Mouse (Mus musculus): ENCODE measurements around the gene Rhbdl1.

The Rhbdl1 gene

DNA sequence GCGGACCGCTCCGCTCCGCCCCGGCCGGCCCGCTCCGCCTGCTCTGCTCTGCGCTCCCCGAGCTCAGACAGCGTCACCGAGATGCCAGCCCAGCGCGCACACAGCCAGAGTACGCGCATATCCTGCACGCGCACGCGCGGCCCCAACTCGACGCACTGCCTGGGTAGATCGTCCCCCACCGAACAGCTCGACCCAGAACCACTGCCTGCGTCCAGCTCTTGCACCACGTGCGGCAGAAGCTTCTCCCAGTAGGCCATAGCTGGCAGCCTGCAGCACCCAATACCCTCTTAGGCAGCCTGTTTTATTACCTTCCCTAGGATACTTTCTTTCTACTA is at the start of gene Rhbdl1:
Gene Rhbdl1, minus strand, starts transcription at position 220 of the 335 bp plus-strand sequence.
- no peak for DNase-seq (ENCODE audit: low read depth, low spot score)

DNA sequence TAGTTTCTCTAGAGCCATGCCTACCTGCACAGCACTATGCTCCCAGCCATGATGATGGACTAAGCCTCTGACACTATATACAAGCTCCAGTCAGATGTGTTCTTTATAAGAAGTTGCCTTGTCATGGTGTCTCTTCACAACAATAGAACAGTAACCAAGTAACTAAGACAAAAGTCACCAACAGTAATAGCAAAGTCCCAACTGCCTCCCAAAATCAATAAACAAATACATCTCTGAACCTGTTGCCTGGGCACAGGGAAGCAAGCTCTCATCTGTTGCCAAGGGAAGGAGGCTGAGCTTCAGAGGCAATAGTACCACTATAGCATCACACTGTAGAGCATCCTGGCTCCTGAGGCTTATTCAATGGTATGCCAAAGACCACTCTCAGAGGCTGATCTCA is 49.7 kb upstream of the Rhbdl1 start:
- DNase-seq (ENCODE audit: low read depth, low spot score), result no peak

DNA sequence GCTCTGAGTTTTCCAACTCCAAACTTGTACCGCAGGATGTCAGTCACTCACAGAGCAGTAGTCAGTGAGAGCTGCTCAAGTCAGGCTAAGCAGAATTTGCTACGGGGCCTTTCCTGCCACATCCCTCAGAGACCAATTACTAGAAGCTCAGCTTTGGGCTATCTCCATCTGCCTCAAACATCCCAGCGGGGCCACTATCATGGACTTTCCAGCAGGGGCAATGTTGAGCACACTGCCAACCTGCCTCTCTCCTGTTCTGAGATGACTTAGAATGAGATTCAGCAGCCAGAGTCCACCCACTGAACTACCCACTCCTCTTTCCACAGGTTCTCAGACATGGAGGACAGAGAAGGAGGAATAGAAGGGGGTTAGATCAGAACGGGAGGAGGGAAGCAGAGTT is 48.5 kb upstream of the Rhbdl1 start:
- no peak for DNase-seq (ENCODE audit: low read depth, low spot score)

DNA sequence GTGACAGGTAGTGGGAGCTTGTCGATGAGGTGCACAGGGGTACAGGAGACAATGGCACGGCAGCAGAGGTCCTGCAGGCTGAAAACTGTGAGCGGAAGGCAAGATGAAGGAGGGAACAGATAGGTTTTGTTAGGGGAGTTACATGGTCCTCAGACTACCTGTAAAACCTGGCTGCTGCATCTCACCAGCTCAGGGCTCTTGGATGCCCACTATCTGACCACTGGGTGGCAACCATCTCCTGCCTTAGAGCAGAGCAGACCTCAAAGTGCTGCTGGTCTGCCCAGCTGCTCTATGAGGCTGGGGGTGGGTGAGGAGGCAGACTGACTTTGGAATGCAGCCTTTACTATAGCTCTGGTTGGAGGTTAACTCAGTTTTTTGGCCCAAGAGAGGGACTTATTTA is 46.7 kb upstream of the Rhbdl1 start:
- no peak for DNase-seq (ENCODE audit: low read depth, low spot score)

DNA sequence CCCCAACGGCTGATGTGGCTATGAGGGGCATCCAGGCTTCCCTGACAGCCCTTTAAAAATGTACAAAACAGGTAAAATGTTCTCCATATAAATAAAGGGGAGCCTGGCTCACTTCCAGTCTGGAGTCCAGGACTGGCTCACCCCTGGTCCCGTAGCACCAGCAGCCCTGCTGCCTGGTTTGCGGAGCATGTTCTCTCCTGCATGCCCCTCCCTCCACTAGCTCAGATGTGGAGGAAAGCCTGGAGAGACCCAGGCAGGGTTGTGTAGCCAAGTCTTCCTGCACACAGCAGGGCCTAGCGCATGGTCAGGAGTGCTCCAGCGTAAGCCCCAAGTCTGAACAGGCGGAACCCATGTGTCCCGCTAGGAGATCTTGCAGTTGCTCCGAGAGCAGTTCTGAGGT is 46.2 kb upstream of the Rhbdl1 start:
- DNase-seq (ENCODE audit: low read depth, low spot score), result no peak

DNA sequence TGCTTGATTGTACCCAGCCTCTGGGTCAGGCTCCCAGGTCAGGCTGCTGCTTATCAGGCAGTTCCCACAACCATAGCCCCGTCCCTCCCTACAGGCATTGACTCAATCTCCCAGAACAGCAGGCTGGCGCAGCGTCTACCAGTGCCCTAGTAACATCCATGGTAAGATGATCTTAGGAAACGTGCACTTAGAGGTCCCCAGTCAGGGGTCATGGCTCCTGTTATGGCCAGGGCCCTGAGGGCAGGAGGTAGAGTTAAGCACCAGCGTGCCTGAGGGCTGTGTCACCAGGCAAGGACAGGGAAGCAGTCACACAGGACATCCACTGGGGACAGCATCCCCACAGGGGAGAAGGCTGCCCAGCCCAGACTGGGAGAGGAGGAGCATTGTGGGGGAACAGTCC is 45.2 kb upstream of the Rhbdl1 start:
- no peak for DNase-seq (ENCODE audit: low read depth, low spot score)

DNA sequence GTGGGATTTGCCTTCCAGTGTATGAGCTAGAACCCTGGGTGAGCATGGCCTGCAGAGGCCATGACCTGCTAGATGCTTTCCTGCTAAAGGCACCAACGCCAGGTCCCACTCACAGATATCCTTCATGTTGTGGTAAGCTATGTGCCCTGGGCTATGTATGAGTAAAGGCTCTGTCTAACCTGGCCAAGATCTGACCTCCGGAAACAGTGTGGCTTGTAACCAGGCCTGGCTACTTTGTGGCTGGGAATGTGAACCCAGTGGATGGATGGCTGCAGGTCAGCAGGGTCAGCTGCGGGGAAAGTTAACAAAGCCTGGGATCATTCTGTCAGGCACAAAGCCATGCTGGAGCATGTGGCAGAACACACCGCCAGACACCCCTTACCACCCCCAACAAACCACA is 44.6 kb upstream of the Rhbdl1 start:
- no peak for DNase-seq (ENCODE audit: low read depth, low spot score)

DNA sequence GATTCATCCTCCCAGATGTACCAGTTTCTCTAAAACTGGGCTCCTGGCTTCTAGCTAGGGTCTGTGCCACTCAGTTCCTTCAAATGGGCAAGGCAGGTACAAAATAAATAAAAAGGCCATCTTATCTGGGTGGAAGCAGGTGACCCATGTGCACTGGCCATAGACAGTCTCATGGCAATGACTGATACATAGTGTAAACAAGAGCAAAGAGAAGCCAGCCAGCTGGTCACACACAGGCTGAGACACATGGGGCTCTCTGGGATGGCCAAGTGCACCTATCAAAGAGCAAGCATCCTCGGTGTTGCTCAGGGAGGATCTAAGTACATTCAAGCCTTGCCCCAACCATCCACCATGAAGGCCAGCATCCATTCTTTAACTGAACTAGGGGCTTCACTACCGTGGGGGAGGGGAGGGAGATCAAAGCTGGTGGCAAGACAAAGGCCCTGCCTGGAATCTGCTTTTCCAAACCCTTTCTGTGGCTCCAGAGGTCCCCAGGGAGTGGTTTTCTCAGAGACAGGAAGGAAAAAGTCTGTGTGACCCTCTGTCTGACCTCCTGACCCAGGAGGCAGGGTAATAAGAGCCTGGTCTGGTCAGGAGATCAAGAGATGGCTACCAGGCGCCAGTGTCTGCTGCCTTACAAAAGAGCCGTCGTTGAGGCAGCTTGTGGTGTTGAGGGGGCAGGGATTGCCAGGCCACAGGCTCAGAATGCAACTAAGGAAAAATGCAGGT is 44.0 kb upstream of the Rhbdl1 start:
- no peak for DNase-seq (ENCODE audit: low read depth, low spot score)

DNA sequence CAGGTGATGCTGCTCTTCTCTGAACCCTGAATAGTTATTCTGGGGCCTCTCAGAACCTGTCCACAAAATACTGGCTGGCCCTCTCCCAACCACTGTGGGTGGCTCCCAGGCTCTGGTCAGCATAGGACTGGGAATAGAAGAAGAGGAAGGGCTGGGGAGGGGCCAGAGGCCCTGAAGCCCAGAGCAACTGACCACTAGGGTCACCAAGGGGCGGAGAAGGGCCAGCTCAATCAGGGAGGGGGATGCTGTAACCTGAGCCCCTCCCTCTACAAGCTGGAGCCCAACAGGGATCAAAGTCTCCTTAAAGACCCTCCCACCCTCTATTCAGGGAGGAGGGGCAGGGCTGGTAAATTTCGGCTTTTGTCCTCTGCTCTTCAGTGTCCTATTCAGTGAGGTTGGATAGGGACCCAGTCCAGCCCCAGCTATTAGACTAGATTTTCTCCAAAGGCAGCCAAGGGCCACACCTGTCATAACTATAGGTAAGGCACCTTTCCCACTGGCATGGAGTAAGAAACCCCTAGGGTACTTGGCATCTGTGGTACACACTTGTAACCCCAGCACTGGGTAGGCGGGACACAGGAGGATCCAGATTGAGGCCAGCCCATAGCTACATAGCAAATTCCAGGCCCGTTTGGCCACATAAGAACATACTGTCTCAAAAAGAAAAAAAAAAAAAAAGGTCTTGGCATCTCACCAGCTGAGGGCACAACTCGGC is 43.3 kb upstream of the Rhbdl1 start, which contains the start of gene Wfikkn1:
Gene Wfikkn1, minus strand, starts transcription at position 663 of the 715 bp plus-strand sequence.
- no peak for DNase-seq (ENCODE audit: low read depth, low spot score)

DNA sequence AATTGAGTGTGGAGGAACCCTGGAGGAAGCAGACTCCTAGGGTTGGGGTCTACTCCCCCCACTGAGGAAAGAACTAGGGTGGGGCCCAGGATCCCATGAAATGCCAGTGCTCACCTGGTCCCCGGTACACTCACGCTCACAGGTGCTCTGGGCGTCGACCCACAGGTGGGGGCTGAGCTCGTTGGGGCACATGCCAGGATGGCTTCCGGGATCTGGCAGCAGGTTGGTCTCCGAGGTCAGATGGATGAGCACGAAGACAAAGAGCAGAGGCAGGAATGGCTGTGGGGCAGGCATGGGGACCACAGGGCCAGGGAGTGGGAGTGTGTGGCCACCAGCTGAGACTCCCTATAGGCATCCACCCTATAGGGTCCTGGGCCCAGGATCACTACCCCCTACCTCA is 42.7 kb upstream of the Rhbdl1 start:
- no peak for DNase-seq (ENCODE audit: low read depth, low spot score)

DNA sequence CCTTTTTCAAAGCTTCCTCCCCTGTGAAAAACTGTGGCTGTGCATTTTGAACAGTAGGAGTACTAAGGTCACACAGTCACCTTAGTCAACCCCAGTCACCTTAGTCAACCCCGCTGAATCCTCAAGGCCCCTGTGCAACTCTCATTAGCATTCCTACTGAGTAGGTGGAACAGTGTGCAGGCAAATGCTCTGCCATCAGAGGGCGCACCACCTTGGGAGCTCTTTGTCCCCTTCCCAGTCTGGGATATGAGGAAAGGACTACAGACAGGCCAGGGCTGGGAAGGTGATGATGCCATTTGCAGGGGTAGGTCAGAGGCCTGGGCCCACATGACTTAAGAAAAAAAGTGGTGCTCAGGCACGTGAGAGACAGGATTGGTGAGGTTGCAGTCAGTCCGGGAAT is 42.2 kb upstream of the Rhbdl1 start:
- no peak for DNase-seq (ENCODE audit: low read depth, low spot score)

DNA sequence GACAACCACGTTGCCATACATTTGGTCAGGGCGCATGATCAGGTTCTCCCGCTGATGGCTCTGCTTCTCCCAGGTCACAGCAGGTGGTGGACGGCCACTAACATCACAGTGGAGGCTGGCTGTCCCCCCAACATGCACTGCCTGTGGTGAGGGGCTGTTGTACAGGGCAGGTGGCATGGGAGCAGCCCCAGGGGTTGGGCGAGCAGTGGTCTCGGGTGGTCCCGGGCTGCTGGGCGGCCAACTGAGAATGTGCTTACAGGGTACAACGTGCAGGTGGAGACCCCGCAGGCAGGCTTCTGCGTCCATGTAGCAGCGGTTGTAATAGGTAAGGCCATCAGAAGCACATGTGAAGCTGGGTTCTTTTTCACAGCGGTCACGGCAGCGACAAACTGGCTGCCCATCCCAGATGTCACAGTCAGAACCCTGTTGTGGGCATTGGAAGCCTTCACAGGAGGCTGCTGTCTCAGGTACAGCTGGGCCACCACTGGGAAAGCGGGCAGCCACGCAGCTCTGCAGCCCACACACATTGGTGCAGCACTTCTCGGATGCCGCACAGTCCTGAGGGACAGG is 41.6 kb upstream of the Rhbdl1 start:
- DNase-seq (ENCODE audit: low read depth, low spot score), result no peak

DNA sequence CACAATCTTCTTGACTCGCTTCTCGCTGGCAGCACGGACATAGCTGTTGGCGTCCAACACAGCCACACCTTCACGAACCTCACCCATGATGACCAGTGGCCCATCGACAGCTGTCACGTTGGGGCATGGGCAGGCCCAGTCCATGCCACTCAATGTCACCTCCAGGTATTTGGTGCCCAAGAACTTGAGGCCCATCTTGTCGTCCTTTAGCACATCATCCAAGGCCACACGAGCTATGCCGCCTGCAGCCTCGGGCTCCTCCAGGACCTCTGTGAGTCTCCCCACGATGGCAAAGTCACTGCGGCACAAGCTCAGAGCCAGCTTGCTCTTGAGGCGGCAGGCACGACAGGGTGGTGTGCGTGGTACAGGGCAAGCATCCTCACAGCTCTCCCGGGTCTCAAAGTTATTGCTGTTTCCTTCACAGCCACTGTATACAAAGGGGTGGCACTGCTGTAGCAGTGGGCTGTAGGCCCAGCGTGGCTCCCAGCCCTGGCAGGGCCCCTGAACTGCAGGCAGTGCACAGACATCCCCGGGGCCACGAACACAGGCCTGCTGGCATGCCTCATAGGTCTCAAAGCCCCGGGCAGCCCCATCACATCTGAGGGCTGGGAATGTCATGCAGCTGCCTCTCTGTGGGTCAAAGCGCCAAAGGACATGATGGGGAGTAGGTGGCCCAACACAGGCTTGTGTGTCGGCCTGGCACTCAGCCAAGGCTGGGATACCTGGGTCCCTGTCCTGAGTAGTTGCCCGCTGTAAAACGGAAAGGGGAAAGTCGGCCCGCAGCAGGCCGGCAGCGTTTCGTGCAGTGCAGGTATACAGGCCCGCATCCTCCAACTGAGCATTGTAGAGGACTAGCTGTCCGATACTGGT is 40.9 kb upstream of the Rhbdl1 start:
- DNase-seq (ENCODE audit: low read depth, low spot score), result no peak

DNA sequence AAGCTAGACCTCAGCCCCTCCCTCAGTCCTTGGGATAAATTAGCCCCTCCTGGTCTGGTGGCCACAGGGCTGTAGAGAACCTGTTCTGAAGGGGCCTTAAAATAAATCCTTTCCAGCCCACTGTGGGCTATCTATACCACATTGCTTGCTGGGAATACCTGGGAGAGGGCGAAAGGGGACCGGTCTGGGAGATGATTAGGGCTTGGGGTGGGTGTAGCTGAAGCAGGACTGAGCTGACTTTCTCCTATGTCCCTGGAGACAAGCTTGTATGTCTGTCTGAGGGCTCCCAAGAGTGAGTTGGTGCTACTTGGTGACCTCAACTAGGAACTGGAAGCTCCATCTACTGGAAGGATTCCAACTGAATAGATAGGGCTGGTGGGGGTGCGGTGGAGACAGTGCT is 39.9 kb upstream of the Rhbdl1 start:
- no peak for DNase-seq (ENCODE audit: low read depth, low spot score)

DNA sequence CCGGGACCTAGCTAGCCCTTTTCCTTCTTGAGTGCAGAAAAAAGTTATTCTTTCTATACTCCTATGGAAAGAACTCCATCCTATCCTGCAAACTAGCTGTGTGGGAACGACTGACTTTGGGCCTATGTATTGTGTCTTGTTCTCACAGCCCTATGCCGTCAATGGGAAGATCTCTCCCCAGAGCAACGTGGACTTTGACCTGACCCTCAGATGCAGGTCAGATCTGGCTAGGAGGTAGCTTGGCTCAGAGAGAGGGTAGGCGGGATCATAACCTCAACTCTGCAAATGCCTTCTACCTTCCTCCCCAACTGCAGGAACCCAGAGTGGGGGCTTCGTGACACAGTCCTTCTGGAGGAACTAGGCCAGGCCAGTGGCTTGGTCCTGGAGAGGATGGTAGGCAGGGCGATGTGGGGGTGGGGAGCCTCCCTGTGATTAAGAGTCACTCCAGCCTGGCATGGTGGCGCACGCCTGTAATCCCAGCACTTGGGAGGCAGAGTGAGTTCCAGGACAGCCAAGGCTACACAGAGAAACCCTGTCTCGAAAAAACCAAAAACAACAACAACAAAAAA is 39.3 kb upstream of the Rhbdl1 start:
- DNase-seq (ENCODE audit: low read depth, low spot score), result no peak

DNA sequence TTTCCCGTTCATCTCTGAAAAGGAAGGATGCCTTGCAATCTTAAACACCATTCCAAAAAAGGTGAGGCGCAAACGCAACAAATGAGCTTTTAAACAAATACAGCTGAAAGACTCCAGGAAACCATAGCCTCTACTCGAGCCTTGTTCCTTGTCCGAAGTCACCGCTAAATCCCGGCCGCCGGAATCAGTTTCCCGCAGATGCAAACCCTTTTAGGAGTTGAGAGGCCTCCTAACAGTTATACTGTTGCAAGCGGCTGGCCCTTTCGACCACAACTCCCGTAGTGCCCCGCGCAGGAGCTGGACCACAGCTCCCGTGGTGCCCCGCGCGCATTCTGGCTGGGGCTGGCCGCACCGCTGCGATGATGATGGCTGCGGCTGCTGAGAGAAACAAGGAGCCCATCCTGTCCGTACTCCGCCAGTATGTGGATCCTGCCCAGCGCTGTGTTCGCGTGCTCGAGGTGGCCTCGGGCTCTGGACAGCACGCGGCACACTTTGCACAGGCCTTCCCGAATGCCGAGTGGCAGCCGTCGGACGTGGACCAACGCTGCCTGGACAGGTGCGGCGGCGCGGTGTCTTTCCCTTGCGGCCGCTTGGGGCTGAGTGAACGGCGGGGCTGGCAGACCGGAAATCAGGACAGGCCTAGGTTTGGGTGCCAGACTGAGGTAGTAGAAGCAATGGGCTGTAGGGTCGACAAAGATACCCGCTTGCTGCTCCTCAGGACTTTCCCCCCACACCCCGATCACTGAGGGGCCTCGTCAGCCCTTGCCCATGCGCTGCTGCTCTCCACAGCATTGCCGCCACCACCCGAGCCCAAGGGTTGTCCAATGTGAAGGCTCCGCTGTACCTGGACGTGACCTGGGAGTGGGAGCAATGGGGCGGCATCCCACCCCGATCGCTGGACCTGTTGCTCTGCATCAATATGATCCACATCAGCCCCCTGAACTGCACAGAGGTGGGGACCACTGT is 38.4 kb upstream of the Rhbdl1 start:
- peak; percentile 69 for DNase-seq (ENCODE audit: low read depth, low spot score)

DNA sequence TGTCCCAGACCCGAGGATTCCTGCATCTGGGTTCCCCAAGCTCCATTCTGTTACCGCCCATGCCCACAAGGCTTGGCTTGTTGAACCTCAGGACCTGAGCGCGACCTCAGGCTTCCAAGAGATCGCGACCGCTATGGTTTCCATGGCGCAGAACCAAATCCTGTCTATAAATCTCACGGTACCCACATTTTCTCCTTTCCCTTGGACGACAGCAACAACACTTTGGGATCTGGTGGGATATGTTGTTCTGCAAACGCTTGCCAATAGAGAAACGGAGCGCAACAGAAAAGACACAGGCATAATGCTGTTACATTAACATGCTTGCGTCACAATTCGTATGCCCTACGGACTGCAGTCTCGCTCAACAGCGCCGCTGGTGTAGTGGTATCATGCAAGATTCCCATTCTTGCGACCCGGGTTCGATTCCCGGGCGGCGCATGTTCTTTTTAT is 37.7 kb upstream of the Rhbdl1 start, which contains the start of gene Mettl26:
Gene Mettl26, plus strand, starts transcription at position 354 of the 450 bp plus-strand sequence.
- peak; percentile 79 for DNase-seq (ENCODE audit: low read depth, low spot score)

DNA sequence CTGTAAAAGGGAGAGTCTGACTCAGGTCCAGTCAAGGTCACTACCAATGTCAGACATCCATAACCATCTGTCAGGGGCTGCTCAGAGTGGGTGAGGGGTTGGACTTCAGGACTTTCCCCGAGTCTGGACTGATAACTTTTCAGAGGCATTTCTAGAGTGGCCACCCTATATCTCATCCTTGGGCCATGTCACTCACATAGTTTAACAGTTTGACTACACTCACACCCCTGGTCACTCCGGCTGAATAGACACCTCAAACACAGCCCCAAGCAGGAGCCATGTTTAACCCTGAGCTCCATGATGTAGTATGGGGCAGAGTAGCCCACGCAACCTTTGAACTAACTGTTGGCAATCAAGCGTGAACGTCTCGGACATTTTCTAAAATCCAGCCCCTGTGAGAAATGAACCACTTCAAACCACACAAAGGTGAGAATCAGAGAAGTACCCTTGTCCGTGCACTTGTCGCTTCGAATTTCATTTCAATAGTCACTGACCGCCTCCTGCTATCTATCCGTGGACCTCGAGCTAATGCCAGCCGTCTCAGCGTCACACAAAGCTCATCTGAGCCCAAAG is 37.1 kb upstream of the Rhbdl1 start:
- no peak for DNase-seq (ENCODE audit: low read depth, low spot score)

DNA sequence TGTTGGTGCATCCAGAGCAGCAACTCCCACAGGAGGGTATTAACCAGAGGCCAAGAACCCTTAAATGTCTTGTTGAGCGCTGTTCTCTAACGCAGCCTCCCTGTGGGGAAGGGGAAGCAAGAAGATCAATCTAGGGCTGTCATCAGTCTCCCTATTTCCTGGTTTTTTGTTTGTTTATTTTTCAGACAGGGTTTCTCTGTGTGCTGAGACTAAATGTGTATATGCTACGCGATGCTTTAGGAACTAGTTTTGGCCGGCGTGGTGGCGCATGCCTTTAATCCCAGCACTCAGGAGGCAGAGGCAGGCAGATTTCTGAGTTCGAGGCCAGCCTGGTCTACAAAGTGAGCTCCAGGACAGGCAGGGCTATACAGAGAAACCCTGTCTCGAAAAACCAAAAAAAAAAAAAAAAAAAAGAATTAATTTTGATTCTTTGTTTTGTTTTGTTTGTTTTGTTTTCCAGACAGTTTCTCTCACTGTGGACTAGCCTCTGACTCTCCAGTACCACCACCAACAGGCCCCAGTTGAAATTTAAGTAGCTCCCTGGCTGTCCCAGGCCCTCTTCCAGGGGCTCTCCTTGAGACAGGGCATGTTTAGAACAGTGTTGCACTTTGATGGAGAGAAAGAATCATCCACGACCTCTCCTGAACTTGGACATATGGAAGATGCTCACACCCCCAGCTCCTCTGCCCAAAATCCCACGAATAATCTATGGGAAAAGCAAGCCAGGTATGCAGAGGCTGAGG is 36.5 kb upstream of the Rhbdl1 start:
- DNase-seq (ENCODE audit: low read depth, low spot score), result no peak

Data from retina, adult 2 months (tissue).